Mouse (Mus musculus) stomach, embryonic 16.5 days (tissue): ENCODE measurements around the gene Atxn7l1. TPM values are rescaled to one million over a fixed set of nuclear protein-coding genes. Genes with fewer than 3 reads are reported as not detected.

ENCODE experiments used
- ATAC-seq: fragments of 200-750 bp; cut with Nextera tagmentation; 2 replicates; pipeline ENCODE4 v1.8.0; 2017; ENCODE audit warnings: moderate number of reproducible peaks, moderate TSS enrichment; ENCODE audit not compliant: insufficient read depth, low FRiP score
- H3K27ac ChIP-seq: fragments of 300-500 bp; sonication (generic); 2 replicates; pipeline ENCODE4 v1.5.1; 2014; ENCODE audit warnings: low read length
- H3K27me3 ChIP-seq: fragments of 300-500 bp; sonication (generic); 2 replicates; pipeline ENCODE4 v1.6.1; 2014; ENCODE audit warnings: low read length, control low read depth, mixed read lengths; ENCODE audit not compliant: control insufficient read depth, insufficient read depth
- H3K36me3 ChIP-seq: fragments of 300-500 bp; sonication (generic); 2 replicates; pipeline ENCODE4 v1.6.1; 2014; ENCODE audit warnings: low read length; ENCODE audit not compliant: control insufficient read depth, insufficient read depth
- H3K4me1 ChIP-seq: fragments of 300-500 bp; sonication (generic); 2 replicates; pipeline ENCODE4 v1.6.1; 2014; ENCODE audit warnings: low read length, control low read depth, mixed read lengths; ENCODE audit not compliant: control insufficient read depth, insufficient read depth
- H3K4me2 ChIP-seq: fragments of 300-500 bp; sonication (generic); 2 replicates; pipeline ENCODE4 v1.6.1; 2014; ENCODE audit warnings: low read depth, low read length, mixed read lengths
- H3K4me3 ChIP-seq: fragments of 300-500 bp; sonication (generic); replicated peaks from 2 replicates; pipeline ENCODE4 v1.5.1; 2014; ENCODE audit warnings: mild to moderate bottlenecking, low read length
- H3K9ac ChIP-seq: fragments of 300-500 bp; sonication (generic); 2 replicates; pipeline ENCODE4 v1.6.1; 2014; ENCODE audit warnings: low read length
- H3K9me3 ChIP-seq: fragments of 300-500 bp; sonication (generic); replicated peaks from 2 replicates; pipeline ENCODE4 v1.6.1; 2016; ENCODE audit warnings: low read length, control low read depth; ENCODE audit not compliant: control insufficient read depth
- WGBS: fragments of 180-500 bp; shearing (Covaris S2); extraction: QIAGEN DNeasy Blood & Tissue Kit; methylation state at CpG from one replicate; pipeline ENCODE4 v1.1.7; 2014; 5-methylcytosine and 5-hydroxymethylcytosine counted together
- polyA plus RNA-seq: library from polyadenylated mRNA; unstranded; fragments of >200 nt; fragmentation: Nextera tagmentation; extraction: Ambion mirVana; gene quantifications from 2 replicates; pipeline ENCODE4 v1.2.1, GENCODE M21; 2015

The Atxn7l1 gene
- polyA plus RNA-seq, 1 experiment from 2014 or later: 13.3 TPM

DNA sequence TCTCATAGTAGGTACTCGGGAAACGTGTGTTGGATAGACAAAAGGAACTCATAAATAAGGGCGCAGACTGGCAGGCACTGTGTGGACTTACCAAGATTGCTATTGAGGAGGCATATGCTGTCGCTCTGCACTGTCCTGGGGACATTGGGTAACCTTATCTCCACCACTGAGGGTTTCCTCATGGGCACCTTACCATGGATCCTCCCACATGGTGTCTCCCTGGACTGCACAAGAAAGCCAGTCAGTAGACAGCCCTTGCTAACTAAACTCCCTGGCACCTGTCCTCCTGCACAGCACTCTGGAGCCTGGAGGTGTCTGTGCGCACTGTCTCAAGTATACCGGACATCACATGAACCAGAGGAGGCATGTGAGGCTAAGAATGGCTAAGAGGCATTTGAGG lies 108.9 kb downstream of the Atxn7l1 start:
- H3K27ac ChIP-seq: no peak overlapping the region

DNA sequence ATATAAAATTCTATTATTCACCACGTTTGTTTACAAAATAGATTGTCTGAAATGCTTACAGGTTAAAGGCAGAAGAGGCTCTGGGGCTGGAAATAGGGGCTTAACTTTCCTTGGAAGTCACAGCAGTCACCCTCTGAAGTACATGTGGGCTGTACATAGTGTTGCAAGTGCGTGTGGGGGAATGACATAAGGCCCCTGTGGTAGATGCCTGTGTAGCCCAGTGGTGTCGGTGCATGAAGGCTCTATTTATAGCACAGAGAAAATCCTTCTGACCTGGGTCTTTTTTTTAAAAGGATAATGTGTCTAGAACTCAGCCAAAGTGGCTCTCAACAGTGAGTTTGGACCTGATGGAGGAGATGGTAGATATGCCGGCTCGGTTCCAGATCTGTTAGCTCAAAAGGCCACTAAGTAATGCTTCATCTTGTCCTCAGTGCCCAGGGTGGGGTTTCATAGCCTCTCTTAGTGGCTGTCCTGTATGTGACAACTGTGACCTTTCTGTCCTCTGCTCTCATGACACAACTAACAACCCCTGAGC lies 111.6 kb downstream of the Atxn7l1 start:
- Histone ChIP-seq H3K4me2 (no peak overlapping the region), H3K4me1 (no peaks in the 10 kb centered on the region), H3K4me3 (no peak overlapping the region), H3K9me3 (no peaks in the 10 kb centered on the region), H3K27ac (no peak overlapping the region), H3K36me3 (no peaks in the 10 kb centered on the region), H3K27me3 (no peaks in the 10 kb centered on the region), H3K9ac (no peak overlapping the region)
- ATAC-seq: no peak
- WGBS: 83% methylated on average over 5 of the region's 5 CpGs

More for the DNA sequence above, 108.9 kb downstream of the Atxn7l1 start:
- no peak overlapping the region for H3K4me3 ChIP-seq
- H3K27me3 ChIP-seq: no peaks in the 10 kb centered on the region
- 94% methylated on average over 6 of the region's 6 CpGs for WGBS
- H3K9ac ChIP-seq: no peak overlapping the region
- H3K9me3 ChIP-seq: no peaks in the 10 kb centered on the region
- H3K4me1 ChIP-seq: no peaks in the 10 kb centered on the region
- no peak for ATAC-seq
- no peak overlapping the region for H3K4me2 ChIP-seq
- no peaks in the 10 kb centered on the region for H3K36me3 ChIP-seq

DNA sequence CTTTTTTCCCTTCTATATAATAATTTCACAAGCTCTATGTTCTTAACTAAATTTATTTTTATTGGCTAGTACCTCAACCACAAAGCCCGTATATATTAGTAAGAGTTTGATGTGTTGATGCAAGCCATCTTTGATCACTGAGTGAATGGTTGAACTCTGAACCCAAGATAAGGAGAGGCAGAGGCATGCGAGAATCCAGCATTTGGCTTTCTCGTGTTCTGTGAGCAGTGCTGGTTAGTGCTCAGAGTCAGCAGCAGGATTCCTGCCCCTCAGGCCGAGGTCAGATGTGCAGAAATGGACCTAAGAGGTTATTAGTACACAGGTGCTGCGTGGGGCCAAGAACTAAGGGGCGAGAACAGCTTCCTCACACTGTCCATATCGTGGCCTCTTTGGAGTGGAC lies 113.1 kb downstream of the Atxn7l1 start:
- Histone ChIP-seq H3K4me3 (no peak overlapping the region), H3K36me3 (no peaks in the 10 kb centered on the region), H3K27me3 (no peaks in the 10 kb centered on the region), H3K4me2 (no peak overlapping the region), H3K9ac (no peak overlapping the region), H3K4me1 (no peaks in the 10 kb centered on the region), H3K9me3 (no peaks in the 10 kb centered on the region), H3K27ac (no peak overlapping the region)
- no peak for ATAC-seq
- 62% methylated on average over 7 of the region's 7 CpGs for WGBS

DNA sequence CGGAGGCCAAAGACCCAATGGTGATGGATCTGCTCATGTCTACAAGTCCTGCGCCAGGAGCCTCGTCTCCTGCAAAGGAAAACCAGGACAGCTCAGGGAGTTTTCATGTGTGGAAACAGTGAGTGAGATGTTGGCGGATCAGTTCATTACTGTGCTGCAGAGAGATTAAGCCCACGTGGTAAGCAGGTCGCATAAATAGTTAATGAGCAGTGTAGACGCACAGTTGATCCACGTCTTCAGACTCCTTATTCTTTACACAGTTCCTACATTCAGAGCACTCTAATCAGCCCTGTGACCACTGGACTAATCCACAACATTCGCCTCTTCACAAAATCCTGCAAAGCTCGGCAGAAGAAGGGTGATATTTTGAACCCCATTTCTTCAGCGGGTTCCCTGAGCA lies 118.4 kb downstream of the Atxn7l1 start:
- H3K4me1 ChIP-seq: 0 out of 2 replicates have a peak, but pooled peaks cover 5% of the 10 kb centered on the region
- WGBS: 85% methylated on average over 11 of the region's 11 CpGs
- H3K27me3 ChIP-seq: no peaks in the 10 kb centered on the region
- H3K27ac ChIP-seq: no peak overlapping the region
- H3K36me3 ChIP-seq: no peaks in the 10 kb centered on the region
- no peak for ATAC-seq
- H3K4me3 ChIP-seq: no peak overlapping the region
- H3K9me3 ChIP-seq: no peaks in the 10 kb centered on the region
- H3K9ac ChIP-seq: no peak overlapping the region
- H3K4me2 ChIP-seq: no peak overlapping the region

DNA sequence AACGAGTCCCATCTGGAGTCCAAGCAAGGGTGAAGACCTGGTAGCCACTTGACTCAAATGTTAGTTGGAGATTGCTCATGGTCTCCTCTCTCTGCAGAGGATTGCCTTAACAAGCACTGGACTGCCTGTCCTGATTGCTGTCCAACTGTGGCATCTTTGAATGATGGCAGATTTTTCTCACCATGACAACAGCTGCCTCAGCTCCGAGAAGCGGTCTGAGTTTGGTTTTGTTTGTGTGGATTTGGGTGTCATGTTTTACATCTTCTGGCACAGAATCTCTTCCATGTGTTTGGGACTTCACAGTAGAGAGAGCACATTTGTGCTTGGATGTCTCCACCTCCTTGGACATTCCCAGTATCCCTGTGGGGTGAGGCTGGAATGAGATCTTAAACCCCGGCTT lies 120.5 kb downstream of the Atxn7l1 start:
- Histone ChIP-seq H3K27me3 (no peaks in the 10 kb centered on the region), H3K36me3 (no peaks in the 10 kb centered on the region), H3K4me2 (no peak overlapping the region), H3K9me3 (no peaks in the 10 kb centered on the region), H3K9ac (no peak overlapping the region), H3K4me3 (no peak overlapping the region), H3K27ac (peak overlapping the region; percentile 64; the same call in 1 of the 2 replicates), H3K4me1 (0 out of 2 replicates have a peak, but pooled peaks cover 5% of the 10 kb centered on the region)
- ATAC-seq: 0 out of 2 replicates have a peak, but pooled peaks have one; percentile 29
- 50% methylated on average over 4 of the region's 4 CpGs for WGBS

DNA sequence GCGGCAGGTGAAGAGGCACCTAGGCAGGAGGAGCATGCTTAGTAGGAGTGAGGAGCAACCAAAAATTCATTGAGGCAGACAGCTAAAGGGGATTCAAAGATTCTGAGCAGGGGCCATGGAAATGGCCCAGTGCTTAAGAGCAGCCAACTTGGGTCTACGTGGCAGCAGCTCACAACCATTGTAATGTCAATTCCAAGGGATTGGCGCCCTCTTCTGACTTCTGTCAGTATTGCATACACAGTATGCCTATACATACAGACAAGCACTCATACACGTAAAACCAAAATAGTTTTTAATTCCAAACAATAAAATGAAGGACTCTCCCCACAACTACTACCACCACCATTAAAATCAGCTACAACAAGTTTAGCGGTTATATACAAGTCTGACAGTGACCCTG lies 122.2 kb downstream of the Atxn7l1 start:
- WGBS: 79% methylated on average over 5 of the region's 5 CpGs
- no peak overlapping the region for H3K9ac ChIP-seq
- no peaks in the 10 kb centered on the region for H3K27me3 ChIP-seq
- no peaks in the 10 kb centered on the region for H3K9me3 ChIP-seq
- no peak for ATAC-seq
- H3K27ac ChIP-seq: no peak overlapping the region
- no peaks in the 10 kb centered on the region for H3K36me3 ChIP-seq
- H3K4me2 ChIP-seq: no peak overlapping the region
- no peak overlapping the region for H3K4me3 ChIP-seq
- 0 out of 2 replicates have a peak, but pooled peaks cover 5% of the 10 kb centered on the region for H3K4me1 ChIP-seq

DNA sequence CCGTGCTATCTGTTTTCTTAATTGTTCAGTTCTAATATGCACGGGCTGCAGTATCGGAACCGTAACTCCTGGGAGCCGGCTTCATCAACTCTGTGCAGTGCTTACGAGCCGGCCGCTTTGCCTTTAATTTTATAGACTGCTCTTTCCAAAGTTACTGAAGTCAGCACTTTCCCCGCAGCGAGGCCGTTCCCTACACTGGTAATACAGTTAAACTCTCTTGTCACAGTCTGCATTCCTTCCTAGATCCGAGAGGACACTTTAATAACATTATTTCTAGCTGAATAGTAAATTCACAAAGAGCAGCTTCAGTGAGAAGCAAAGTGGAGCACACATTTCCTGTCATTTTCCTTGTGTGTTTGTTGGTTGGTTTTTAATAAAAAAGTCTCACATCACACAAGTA lies 124.4 kb downstream of the Atxn7l1 start:
- no peaks in the 10 kb centered on the region for H3K36me3 ChIP-seq
- H3K4me3 ChIP-seq: no peak overlapping the region
- no peak overlapping the region for H3K4me2 ChIP-seq
- H3K9ac ChIP-seq: no peak overlapping the region
- H3K27ac ChIP-seq: no peak overlapping the region
- no peaks in the 10 kb centered on the region for H3K9me3 ChIP-seq
- 72% methylated on average over 12 of the region's 12 CpGs for WGBS
- no peak for ATAC-seq
- H3K27me3 ChIP-seq: no peaks in the 10 kb centered on the region
- 0 out of 2 replicates have a peak, but pooled peaks cover 5% of the 10 kb centered on the region for H3K4me1 ChIP-seq

DNA sequence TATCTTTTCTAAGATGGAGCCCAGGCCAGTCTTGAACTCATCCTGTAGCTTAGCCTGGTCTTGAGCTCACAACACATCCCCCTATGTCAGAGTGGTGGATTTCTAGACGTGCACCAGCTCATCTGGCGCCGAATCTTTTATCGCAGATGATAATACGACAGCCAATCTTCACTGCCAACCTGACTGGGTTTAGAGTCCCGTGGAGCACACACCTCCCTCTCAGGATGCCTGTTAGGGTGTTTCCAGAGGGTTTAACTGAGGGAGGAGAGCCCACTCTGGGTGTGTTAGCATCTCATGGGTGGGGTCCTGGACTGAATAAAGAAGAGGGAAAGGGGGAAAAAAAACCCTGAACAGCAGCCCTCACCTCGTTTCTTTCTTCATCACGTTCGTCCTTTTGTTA lies 124.9 kb downstream of the Atxn7l1 start:
- no peak for ATAC-seq
- Histone ChIP-seq H3K9ac (no peak overlapping the region), H3K36me3 (no peaks in the 10 kb centered on the region), H3K4me2 (no peak overlapping the region), H3K4me3 (no peak overlapping the region), H3K4me1 (0 out of 2 replicates have a peak, but pooled peaks cover 5% of the 10 kb centered on the region), H3K27ac (no peak overlapping the region), H3K27me3 (no peaks in the 10 kb centered on the region), H3K9me3 (no peaks in the 10 kb centered on the region)
- WGBS: 82% methylated on average over 9 of the region's 9 CpGs

DNA sequence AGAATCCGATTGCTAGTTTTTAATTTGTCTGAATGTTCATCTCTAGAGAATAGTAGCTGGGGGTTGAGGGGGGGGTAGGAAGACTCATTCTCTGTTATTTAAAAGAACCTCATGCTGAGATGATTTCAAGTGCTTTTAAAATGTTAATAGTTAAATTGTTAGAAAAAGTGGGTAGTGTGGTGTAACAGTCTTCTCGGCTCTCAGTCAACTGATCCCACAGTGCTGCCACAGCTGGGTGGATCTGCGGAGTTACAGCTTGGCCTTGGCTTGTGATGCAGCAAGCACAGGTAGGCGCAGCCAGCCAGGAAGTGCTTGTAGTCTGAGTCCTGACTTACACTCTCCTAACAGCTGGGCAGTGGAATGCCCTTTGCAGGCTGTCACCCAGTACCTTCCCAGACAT lies 125.7 kb downstream of the Atxn7l1 start:
- ATAC-seq: no peak
- no peaks in the 10 kb centered on the region for H3K4me1 ChIP-seq
- no peaks in the 10 kb centered on the region for H3K9me3 ChIP-seq
- H3K4me3 ChIP-seq: no peak overlapping the region
- H3K27me3 ChIP-seq: no peaks in the 10 kb centered on the region
- H3K9ac ChIP-seq: no peak overlapping the region
- H3K27ac ChIP-seq: no peak overlapping the region
- H3K36me3 ChIP-seq: no peaks in the 10 kb centered on the region
- WGBS: 84% methylated on average over 4 of the region's 4 CpGs
- no peak overlapping the region for H3K4me2 ChIP-seq
